Mouse (Mus musculus): Measurements from ENCODE around the gene Acap2. TPM values are rescaled to one million over a fixed set of nuclear protein-coding genes. Genes with fewer than 3 reads are reported as not detected.
A peak's percentile ranks its signal among the peaks of the same experiment; 100 is the strongest.

The Acap2 gene
- polyA plus RNA-seq (2012; fragmentation: generic; extraction: Trizol): 6.2 TPM
- long read RNA-seq, experiment 1, partial matches to known transcripts: 8 of 13 reads
- long read RNA-seq, experiment 1, other reads (novel, unspliced or antisense): 3 of 13 reads
- long read RNA-seq, experiment 2, transcript Acap2-203 (23 exons, 3,414 nt): major isoform, 33 of 57 reads
- long read RNA-seq, experiment 2, partial matches to known transcripts: 11 of 57 reads
- long read RNA-seq, experiment 2, other reads (novel, unspliced or antisense): 13 of 57 reads

DNA sequence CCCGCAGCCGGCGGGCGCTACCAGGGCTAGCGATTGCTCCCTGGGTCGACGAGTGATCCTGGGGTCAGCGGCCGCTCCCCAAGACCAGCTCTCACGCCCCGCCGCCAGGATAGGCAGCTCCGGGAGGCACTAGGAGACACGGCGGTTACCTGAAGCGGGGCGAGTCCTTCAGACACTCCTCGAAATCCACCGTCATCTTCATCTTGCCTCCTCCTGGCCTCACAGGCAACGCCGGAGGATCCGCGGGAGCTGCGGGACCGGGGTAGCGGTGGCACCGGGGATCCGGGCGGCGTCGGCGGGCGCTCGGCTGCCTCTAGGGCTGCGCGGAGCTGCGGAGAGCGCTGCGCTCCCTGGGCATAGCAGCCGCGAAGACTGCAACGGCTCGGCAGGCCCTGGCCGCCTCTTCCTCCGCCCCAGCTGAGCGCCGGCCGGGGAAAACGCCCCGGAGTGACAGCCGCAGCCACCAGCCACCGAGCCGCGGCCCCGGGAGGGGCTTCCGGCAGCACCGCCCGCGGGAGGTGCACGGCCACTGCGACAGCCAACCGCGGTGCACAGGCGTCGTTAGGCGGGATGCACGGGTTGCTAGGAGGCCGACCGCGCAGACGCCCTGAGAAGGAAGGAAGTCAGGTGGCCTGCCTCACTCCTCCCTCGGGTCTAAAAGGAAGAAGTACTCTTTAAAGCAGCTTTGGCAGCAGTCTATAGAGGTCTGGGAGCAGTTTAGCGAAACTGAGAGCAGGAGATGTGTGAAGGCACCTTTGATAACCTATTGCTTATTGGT, at the start of gene Acap2:
Acap2 (minus strand) TSS at position 456 of the 778 bp plus-strand sequence.
- Histone ChIP-seq H3ac (ENCODE audit: control insufficient read depth, insufficient read length, low read depth) (peak within 1 kb of the TSS; percentile 92), H3K79me3 (ENCODE audit: low read depth) (peaks cover 40% of the 10 kb centered on the region), H3K4me3 (ENCODE audit: insufficient read depth, poor library complexity, severe bottlenecking) (peak within 1 kb of the TSS; percentile 83), H3K36me3 (ENCODE audit: control insufficient read depth, insufficient read depth) (no peaks in the 10 kb centered on the region), H3K27me3 (ENCODE audit: control insufficient read depth, insufficient read depth, insufficient read length) (no peaks in the 10 kb centered on the region), H3K79me2 (ENCODE audit: control insufficient read depth, insufficient read depth) (peaks cover 49% of the 10 kb centered on the region)
- no peak for TF ChIP-seq FOSL1 (IDR thresholded peaks at IDR 0.05; ENCODE audit: insufficient read depth, low read length, poor library complexity, severe bottlenecking)
- peak; percentile 88 for TF ChIP-seq USF1 (IDR thresholded peaks at IDR 0.05; ENCODE audit: low read depth)

DNA sequence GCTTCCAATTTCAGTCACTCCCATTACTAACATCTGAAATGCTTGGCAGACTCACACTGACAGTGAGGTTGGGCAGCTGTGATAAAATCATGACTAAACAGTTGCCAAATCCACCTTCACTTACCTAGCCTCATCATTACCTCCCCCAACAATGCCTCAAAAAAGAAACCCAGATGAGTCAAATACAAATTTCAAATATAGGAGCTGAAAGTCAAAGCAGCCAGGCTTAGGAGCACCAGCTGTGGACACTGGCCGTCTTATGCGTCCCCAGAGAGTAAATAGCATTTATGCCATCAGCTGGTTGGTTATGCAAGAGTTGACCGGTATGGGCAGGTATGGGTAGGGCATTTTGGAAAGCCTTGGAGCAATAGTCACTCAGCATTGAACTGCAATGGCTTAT, 48.4 kb upstream of the Acap2 start:
- H3ac ChIP-seq (ENCODE audit: control insufficient read depth, insufficient read length, low read depth): no peak overlapping the region
- H3K79me2 ChIP-seq (ENCODE audit: control insufficient read depth, insufficient read depth): no peaks in the 10 kb centered on the region
- H3K36me3 ChIP-seq (ENCODE audit: control insufficient read depth, insufficient read depth): peaks cover 5% of the 10 kb centered on the region
- no peak for TF ChIP-seq USF1 (IDR thresholded peaks at IDR 0.05; ENCODE audit: low read depth)
- no peak for TF ChIP-seq FOSL1 (IDR thresholded peaks at IDR 0.05; ENCODE audit: insufficient read depth, low read length, poor library complexity, severe bottlenecking)
- no peak for TF ChIP-seq CTCF (IDR thresholded peaks at IDR 0.05; ENCODE audit: control insufficient read depth, insufficient read depth, insufficient read length)
- TF ChIP-seq MYOG (IDR thresholded peaks at IDR 0.05; ENCODE audit: control insufficient read depth, extremely low read depth, insufficient read length): no peak
- TF ChIP-seq MAX (IDR thresholded peaks at IDR 0.05): no peak
- no peak for TF ChIP-seq CEBPB (IDR thresholded peaks at IDR 0.05; ENCODE audit: low read depth)
- TF ChIP-seq MYOD1 (IDR thresholded peaks at IDR 0.05; ENCODE audit: control insufficient read depth, insufficient read length, low read depth): no peak
- no peaks in the 10 kb centered on the region for H3K27me3 ChIP-seq (ENCODE audit: control insufficient read depth, insufficient read depth, insufficient read length)
- H3K4me3 ChIP-seq (ENCODE audit: insufficient read depth, poor library complexity, severe bottlenecking): no peak overlapping the region
- H3K79me3 ChIP-seq (ENCODE audit: low read depth): no peaks in the 10 kb centered on the region

DNA sequence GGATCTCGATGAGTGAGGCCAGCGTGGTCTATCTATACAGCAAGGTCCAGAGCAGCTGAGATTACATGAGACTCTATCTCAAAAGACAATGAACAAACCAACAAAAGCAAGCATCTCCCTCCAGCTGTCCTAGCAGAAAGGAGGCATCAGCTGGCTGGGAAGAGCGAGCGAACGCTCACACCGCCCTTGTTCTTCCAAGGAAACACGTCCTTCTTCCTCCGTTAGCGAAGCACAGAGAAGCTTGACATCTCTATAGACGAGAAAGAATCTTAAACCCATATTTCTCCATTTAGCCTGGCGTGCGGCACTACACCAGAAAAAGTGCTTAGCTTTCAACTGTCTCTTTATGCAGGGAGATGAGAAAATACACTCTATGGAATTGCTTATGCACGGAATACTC, 47.7 kb upstream of the Acap2 start:
- no peak for TF ChIP-seq USF1 (IDR thresholded peaks at IDR 0.05; ENCODE audit: low read depth)
- TF ChIP-seq CEBPB (IDR thresholded peaks at IDR 0.05; ENCODE audit: low read depth): no peak
- no peak for TF ChIP-seq MAX (IDR thresholded peaks at IDR 0.05)
- no peak for TF ChIP-seq MYOD1 (IDR thresholded peaks at IDR 0.05; ENCODE audit: control insufficient read depth, insufficient read length, low read depth)
- TF ChIP-seq FOSL1 (IDR thresholded peaks at IDR 0.05; ENCODE audit: insufficient read depth, low read length, poor library complexity, severe bottlenecking): no peak
- TF ChIP-seq CTCF (IDR thresholded peaks at IDR 0.05; ENCODE audit: control insufficient read depth, insufficient read depth, insufficient read length): no peak
- no peak for TF ChIP-seq MYOG (IDR thresholded peaks at IDR 0.05; ENCODE audit: control insufficient read depth, extremely low read depth, insufficient read length)
- H3K36me3 ChIP-seq (ENCODE audit: control insufficient read depth, insufficient read depth): peaks cover 5% of the 10 kb centered on the region
- H3K79me2 ChIP-seq (ENCODE audit: control insufficient read depth, insufficient read depth): no peaks in the 10 kb centered on the region
- no peak overlapping the region for H3ac ChIP-seq (ENCODE audit: control insufficient read depth, insufficient read length, low read depth)
- H3K79me3 ChIP-seq (ENCODE audit: low read depth): no peaks in the 10 kb centered on the region
- H3K4me3 ChIP-seq (ENCODE audit: insufficient read depth, poor library complexity, severe bottlenecking): no peak overlapping the region
- H3K27me3 ChIP-seq (ENCODE audit: control insufficient read depth, insufficient read depth, insufficient read length): no peaks in the 10 kb centered on the region

DNA sequence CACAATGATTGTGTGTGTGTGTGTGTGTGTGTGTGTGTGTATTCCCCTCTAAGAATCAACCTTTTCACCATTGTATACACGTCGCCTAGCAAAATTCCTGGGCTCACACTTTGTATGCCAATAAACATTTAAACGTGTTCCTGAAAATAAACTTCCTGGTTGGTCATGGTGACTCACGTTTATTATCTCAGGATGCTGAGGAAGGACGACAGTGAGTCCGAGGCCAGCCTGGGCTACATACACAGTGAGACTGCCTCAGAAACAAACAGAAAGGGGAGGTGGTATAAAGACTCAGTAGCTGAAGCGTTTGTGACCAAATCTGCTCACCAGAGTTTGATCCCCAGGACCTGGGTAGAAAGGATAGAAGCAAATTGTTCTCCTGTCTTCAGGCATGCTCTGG, 46.4 kb upstream of the Acap2 start:
- Histone ChIP-seq H3K79me2 (ENCODE audit: control insufficient read depth, insufficient read depth) (no peaks in the 10 kb centered on the region), H3K4me3 (ENCODE audit: insufficient read depth, poor library complexity, severe bottlenecking) (no peak overlapping the region), H3K79me3 (ENCODE audit: low read depth) (no peaks in the 10 kb centered on the region), H3K27me3 (ENCODE audit: control insufficient read depth, insufficient read depth, insufficient read length) (no peaks in the 10 kb centered on the region), H3ac (ENCODE audit: control insufficient read depth, insufficient read length, low read depth) (no peak overlapping the region), H3K36me3 (ENCODE audit: control insufficient read depth, insufficient read depth) (no peaks in the 10 kb centered on the region)
- no peak for TF ChIP-seq CEBPB (IDR thresholded peaks at IDR 0.05; ENCODE audit: low read depth)
- no peak for TF ChIP-seq MAX (IDR thresholded peaks at IDR 0.05)
- no peak for TF ChIP-seq FOSL1 (IDR thresholded peaks at IDR 0.05; ENCODE audit: insufficient read depth, low read length, poor library complexity, severe bottlenecking)
- TF ChIP-seq USF1 (IDR thresholded peaks at IDR 0.05; ENCODE audit: low read depth): no peak
- TF ChIP-seq CTCF (IDR thresholded peaks at IDR 0.05; ENCODE audit: control insufficient read depth, insufficient read depth, insufficient read length): no peak
- TF ChIP-seq MYOG (IDR thresholded peaks at IDR 0.05; ENCODE audit: control insufficient read depth, extremely low read depth, insufficient read length): no peak
- TF ChIP-seq MYOD1 (IDR thresholded peaks at IDR 0.05; ENCODE audit: control insufficient read depth, insufficient read length, low read depth): no peak

DNA sequence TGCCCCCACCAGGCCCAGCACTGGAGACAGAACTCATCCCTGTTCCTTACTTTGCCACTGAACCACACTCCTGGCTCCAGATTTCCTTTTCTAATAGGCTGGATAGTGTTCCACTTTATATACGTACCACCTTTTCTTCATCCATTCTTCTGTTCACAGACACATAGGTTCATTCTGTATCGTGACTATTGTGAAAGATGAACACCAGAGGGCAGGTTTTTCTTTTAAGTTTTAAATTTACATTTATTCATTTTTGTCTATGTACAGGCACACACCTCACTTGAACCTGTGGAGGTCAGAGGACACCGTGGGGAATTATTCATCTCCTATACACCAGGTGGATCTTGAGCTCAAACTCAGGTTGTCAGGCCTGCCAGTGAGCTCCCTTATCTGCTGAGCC, 43.0 kb upstream of the Acap2 start:
- H3K4me3 ChIP-seq (ENCODE audit: insufficient read depth, poor library complexity, severe bottlenecking): no peak overlapping the region
- H3K27me3 ChIP-seq (ENCODE audit: control insufficient read depth, insufficient read depth, insufficient read length): no peaks in the 10 kb centered on the region
- no peak overlapping the region for H3ac ChIP-seq (ENCODE audit: control insufficient read depth, insufficient read length, low read depth)
- no peak for TF ChIP-seq FOSL1 (IDR thresholded peaks at IDR 0.05; ENCODE audit: insufficient read depth, low read length, poor library complexity, severe bottlenecking)
- no peaks in the 10 kb centered on the region for H3K79me2 ChIP-seq (ENCODE audit: control insufficient read depth, insufficient read depth)
- H3K36me3 ChIP-seq (ENCODE audit: control insufficient read depth, insufficient read depth): no peaks in the 10 kb centered on the region
- H3K79me3 ChIP-seq (ENCODE audit: low read depth): no peaks in the 10 kb centered on the region

DNA sequence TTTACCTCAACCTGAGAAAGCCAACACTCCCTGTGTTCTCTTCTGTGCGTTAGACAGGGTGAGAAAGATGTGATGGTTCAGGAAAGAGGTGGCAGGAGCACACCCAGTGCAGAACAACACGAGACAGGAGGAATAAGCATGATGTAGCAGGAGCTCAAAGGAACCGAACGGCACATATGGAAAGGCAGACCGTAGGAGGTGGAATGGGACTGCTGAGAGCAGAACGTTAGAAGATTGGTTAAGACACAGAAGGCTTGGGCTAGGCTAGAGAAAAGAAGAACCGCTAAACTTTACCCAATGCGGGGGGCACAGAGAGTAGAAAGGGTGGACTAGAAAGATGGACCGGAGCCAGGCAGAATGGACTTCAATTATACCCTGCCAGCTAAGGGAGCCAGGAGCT, 40.4 kb upstream of the Acap2 start:
- H3K79me2 ChIP-seq (ENCODE audit: control insufficient read depth, insufficient read depth): no peaks in the 10 kb centered on the region
- H3K27me3 ChIP-seq (ENCODE audit: control insufficient read depth, insufficient read depth, insufficient read length): no peaks in the 10 kb centered on the region
- no peak overlapping the region for H3ac ChIP-seq (ENCODE audit: control insufficient read depth, insufficient read length, low read depth)
- no peaks in the 10 kb centered on the region for H3K36me3 ChIP-seq (ENCODE audit: control insufficient read depth, insufficient read depth)
- H3K4me3 ChIP-seq (ENCODE audit: insufficient read depth, poor library complexity, severe bottlenecking): no peak overlapping the region
- no peak for TF ChIP-seq FOSL1 (IDR thresholded peaks at IDR 0.05; ENCODE audit: insufficient read depth, low read length, poor library complexity, severe bottlenecking)
- TF ChIP-seq MAX (IDR thresholded peaks at IDR 0.05): no peak
- TF ChIP-seq CEBPB (IDR thresholded peaks at IDR 0.05; ENCODE audit: low read depth): no peak
- no peak for TF ChIP-seq MYOD1 (IDR thresholded peaks at IDR 0.05; ENCODE audit: control insufficient read depth, insufficient read length, low read depth)
- TF ChIP-seq CTCF (IDR thresholded peaks at IDR 0.05; ENCODE audit: control insufficient read depth, insufficient read depth, insufficient read length): no peak
- no peak for TF ChIP-seq USF1 (IDR thresholded peaks at IDR 0.05; ENCODE audit: low read depth)
- TF ChIP-seq MYOG (IDR thresholded peaks at IDR 0.05; ENCODE audit: control insufficient read depth, extremely low read depth, insufficient read length): no peak
- H3K79me3 ChIP-seq (ENCODE audit: low read depth): no peaks in the 10 kb centered on the region

Data from C2C12 (cell line).